Mouse (Mus musculus): ENCODE results near the gene Macrod1. TPM values are rescaled to one million over a fixed set of nuclear protein-coding genes. Genes with fewer than 3 reads are reported as not detected.

The Macrod1 gene
- total and polyA plus RNA-seq, 2 experiments from 2014 or later = 4.8 to 6.7 TPM

GRCm38 (mm10) chr19:7151927-7152653 lies 95.5 kb downstream of the Macrod1 start:
- 77% methylated on average over 6 of the region's 6 CpGs for WGBS
- no peaks in the 10 kb centered on the region for H3K36me3 ChIP-seq (ENCODE audit: insufficient read depth, low read length)
- H3K4me2 ChIP-seq (ENCODE audit: low read depth, low read length) = no peak overlapping the region
- H3K27ac ChIP-seq = no peak overlapping the region
- no peaks in the 10 kb centered on the region for H3K27me3 ChIP-seq (ENCODE audit: insufficient read depth, low read length)
- no peaks in the 10 kb centered on the region for H3K9me3 ChIP-seq (ENCODE audit: low read length)
- H3K9ac ChIP-seq (replicated peaks; ENCODE audit: low read length) = no peak overlapping the region
- H3K4me1 ChIP-seq (ENCODE audit: insufficient read depth, low read length) = peaks cover 34% of the 10 kb centered on the region
- TF ChIP-seq CTCF (IDR thresholded peaks at IDR 0.05; ENCODE audit: low read depth) = no peak
- H3K4me3 ChIP-seq (ENCODE audit: low read length) = no peak overlapping the region
- ATAC-seq (no peak), DNase-seq (ENCODE audit: low spot score) (no peak)

GRCm38 (mm10) chr19:7153232-7153631 lies 96.6 kb downstream of the Macrod1 start:
- no peak for TF ChIP-seq CTCF (IDR thresholded peaks at IDR 0.05; ENCODE audit: low read depth)
- Histone ChIP-seq H3K9me3 (ENCODE audit: low read length) (no peaks in the 10 kb centered on the region), H3K27me3 (ENCODE audit: insufficient read depth, low read length) (no peaks in the 10 kb centered on the region), H3K4me3 (ENCODE audit: low read length) (no peak overlapping the region), H3K4me1 (ENCODE audit: insufficient read depth, low read length) (peaks cover 34% of the 10 kb centered on the region), H3K4me2 (ENCODE audit: low read depth, low read length) (no peak overlapping the region), H3K27ac (peak overlapping the region; percentile 36; the same call in 1 of the 2 replicates), H3K36me3 (ENCODE audit: insufficient read depth, low read length) (no peaks in the 10 kb centered on the region), H3K9ac (replicated peaks; ENCODE audit: low read length) (no peak overlapping the region)
- DNase-seq (ENCODE audit: low spot score) = peak; percentile 53
- no peak for ATAC-seq
- 30% methylated on average over 7 of the region's 7 CpGs for WGBS

DNA sequence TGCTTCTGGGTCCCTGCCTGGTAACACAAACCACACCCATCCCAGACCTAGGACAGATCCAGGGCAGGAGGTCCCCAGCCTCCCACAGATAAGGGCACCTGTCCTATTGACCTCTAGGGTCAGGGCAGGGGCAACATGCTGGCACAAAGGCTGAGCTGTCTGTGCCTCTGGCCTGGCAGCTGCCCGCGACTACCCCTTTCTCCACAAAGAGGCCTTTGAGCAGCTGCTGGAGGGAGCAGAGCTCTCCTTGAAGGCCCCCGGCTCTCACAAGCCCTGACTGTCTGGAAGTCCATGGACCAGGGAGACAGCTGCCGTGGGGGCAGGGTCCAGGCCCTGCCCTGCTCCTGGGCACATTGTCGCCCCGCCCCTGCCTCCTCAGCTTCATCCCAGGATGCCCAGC lies 98.6 kb downstream of the Macrod1 start:
- Histone ChIP-seq H3K36me3 (ENCODE audit: insufficient read depth, low read length) (no peaks in the 10 kb centered on the region), H3K4me2 (ENCODE audit: low read depth, low read length) (no peak overlapping the region), H3K27ac (peak overlapping the region; percentile 45), H3K27me3 (ENCODE audit: insufficient read depth, low read length) (no peaks in the 10 kb centered on the region), H3K9ac (replicated peaks; ENCODE audit: low read length) (no peak overlapping the region), H3K4me3 (ENCODE audit: low read length) (no peak overlapping the region), H3K4me1 (ENCODE audit: insufficient read depth, low read length) (peaks cover 27% of the 10 kb centered on the region), H3K9me3 (ENCODE audit: low read length) (no peaks in the 10 kb centered on the region)
- ATAC-seq (peak; percentile 67), DNase-seq (ENCODE audit: low spot score) (peak; percentile 63)
- no peak for TF ChIP-seq CTCF (IDR thresholded peaks at IDR 0.05; ENCODE audit: low read depth)
- 41% methylated on average over 6 of the region's 6 CpGs for WGBS

DNA sequence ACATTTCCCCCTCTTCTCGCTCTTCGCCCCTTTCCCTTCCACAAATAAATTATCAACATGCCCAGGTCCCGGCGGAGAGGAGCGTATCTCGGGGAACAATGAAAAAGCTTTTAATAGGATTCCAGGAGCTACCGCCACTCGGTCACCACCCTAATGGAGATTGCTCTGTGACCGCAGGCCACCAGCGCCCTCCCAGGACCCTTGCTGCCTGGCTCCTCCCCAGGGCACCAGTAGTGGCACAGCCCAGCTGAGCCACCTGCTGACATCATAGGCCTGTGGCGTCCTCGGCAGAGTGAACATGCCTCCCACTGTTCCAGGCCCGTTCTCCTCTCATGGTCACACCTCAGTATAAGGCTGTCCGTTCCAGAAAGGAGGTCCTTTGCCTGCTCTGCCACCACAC lies 101.1 kb downstream of the Macrod1 start:
- Histone ChIP-seq H3K36me3 (ENCODE audit: insufficient read depth, low read length) (no peaks in the 10 kb centered on the region), H3K4me2 (ENCODE audit: low read depth, low read length) (no peak overlapping the region), H3K9ac (replicated peaks; ENCODE audit: low read length) (no peak overlapping the region), H3K27me3 (ENCODE audit: insufficient read depth, low read length) (no peaks in the 10 kb centered on the region), H3K4me1 (ENCODE audit: insufficient read depth, low read length) (peaks cover 25% of the 10 kb centered on the region), H3K27ac (no peak overlapping the region), H3K4me3 (ENCODE audit: low read length) (no peak overlapping the region), H3K9me3 (ENCODE audit: low read length) (no peaks in the 10 kb centered on the region)
- 33% methylated on average over 14 of the region's 14 CpGs for WGBS
- ATAC-seq = no peak
- DNase-seq (ENCODE audit: low spot score) = no peak
- TF ChIP-seq CTCF (IDR thresholded peaks at IDR 0.05; ENCODE audit: low read depth) = peak; percentile 6; the same call in 1 of the 2 replicates

DNA sequence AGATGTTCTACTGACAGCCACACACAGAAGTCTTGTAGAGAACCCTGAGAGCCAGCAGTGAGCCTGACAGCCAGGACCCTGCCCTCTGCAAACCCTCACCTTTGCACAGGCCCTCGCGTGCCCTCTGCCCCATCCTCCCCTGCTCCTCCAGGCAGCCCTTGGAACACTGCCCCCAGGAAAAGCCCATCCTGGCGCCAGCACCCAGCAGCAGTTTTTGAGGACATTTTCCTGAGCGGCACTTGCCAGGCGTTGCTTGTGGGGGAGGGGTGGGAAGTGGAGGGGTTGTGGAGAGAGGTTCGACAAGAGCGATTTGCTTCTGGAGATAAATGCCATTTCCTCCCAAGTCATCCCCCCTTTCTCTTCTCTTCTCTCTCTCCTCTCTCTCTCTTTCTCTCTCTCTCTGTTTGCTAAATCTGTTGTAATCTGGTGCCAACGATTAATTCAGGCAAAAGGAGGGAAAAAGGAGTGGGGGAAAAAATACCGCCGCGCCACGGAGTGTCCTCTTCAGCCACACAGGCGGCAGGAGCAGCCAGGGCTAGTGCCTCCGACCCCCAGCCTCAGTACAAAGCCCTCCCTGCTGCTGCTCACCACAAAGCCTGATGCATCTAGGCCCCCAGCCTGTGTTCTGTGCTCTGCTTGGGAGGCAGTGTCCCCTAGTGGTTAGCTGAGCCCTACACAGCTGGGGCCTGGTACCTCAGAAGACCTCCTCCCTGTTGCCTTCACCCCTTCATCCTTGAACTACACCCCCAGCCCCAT lies 103.7 kb downstream of the Macrod1 start:
- peak; percentile 65 for ATAC-seq
- 6% methylated on average over 14 of the region's 14 CpGs for WGBS

DNA sequence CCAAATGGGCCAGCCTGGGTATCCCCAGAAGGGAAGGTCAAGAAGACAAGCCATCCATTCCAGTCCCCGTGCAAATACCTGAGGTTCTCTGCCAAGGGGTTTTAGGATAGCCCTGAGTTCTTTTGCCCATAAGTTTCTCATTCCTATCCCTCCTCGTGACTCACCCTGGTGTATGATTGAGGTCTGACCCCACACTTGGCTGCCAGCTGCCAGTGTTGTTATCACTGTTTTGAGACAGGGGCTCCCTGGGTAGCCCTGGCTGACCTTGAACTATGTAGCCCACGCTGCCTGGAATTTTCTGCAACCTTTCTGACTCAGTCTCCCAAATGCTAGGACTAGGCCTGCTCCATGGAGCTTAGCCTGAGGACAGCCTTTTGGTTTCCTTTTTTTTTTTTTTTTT lies 104.5 kb downstream of the Macrod1 start:
- ATAC-seq = no peak
- Histone ChIP-seq H3K27me3 (ENCODE audit: insufficient read depth, low read length) (no peaks in the 10 kb centered on the region), H3K27ac (no peak overlapping the region), H3K4me1 (ENCODE audit: insufficient read depth, low read length) (peaks cover 21% of the 10 kb centered on the region), H3K9me3 (ENCODE audit: low read length) (no peaks in the 10 kb centered on the region), H3K4me2 (ENCODE audit: low read depth, low read length) (no peak overlapping the region), H3K36me3 (ENCODE audit: insufficient read depth, low read length) (no peaks in the 10 kb centered on the region), H3K9ac (replicated peaks; ENCODE audit: low read length) (no peak overlapping the region), H3K4me3 (ENCODE audit: low read length) (no peak overlapping the region)
- TF ChIP-seq CTCF (IDR thresholded peaks at IDR 0.05; ENCODE audit: low read depth) = no peak
- no peak for DNase-seq (ENCODE audit: low spot score)
- 69% methylated on average over 3 of the region's 3 CpGs for WGBS

More for the DNA sequence above, 103.7 kb downstream of the Macrod1 start:
- Histone ChIP-seq H3K9me3 (ENCODE audit: low read length) (no peaks in the 10 kb centered on the region), H3K4me1 (ENCODE audit: insufficient read depth, low read length) (peaks cover 22% of the 10 kb centered on the region), H3K27ac (no peak overlapping the region; the same call in 1 of the 2 replicates), H3K36me3 (ENCODE audit: insufficient read depth, low read length) (no peaks in the 10 kb centered on the region), H3K4me3 (ENCODE audit: low read length) (no peak overlapping the region; the same call in 1 of the 2 replicates), H3K4me2 (ENCODE audit: low read depth, low read length) (peak overlapping the region; percentile 36), H3K27me3 (ENCODE audit: insufficient read depth, low read length) (no peaks in the 10 kb centered on the region), H3K9ac (replicated peaks; ENCODE audit: low read length) (peak overlapping the region; percentile 28; the same call in 1 of the 2 replicates)
- peak; percentile 94 for TF ChIP-seq CTCF (IDR thresholded peaks at IDR 0.05; ENCODE audit: low read depth)
- peak; percentile 73 for DNase-seq (ENCODE audit: low spot score)
